Mouse (Mus musculus) 3T3-L1 (cell line): ENCODE measurements around the gene Csad.
"Not testable (repeated sequence)": the region's sequence is repeated elsewhere in the genome, so short reads cannot be mapped to it uniquely, and the experiment has no call there.

Source experiments
- DNase-seq: peaks from one replicate; pipeline ENCODE4 v3.0.0-alpha.2; 2015; ENCODE audit warnings: low read depth, low spot score

Csad gene

DNA sequence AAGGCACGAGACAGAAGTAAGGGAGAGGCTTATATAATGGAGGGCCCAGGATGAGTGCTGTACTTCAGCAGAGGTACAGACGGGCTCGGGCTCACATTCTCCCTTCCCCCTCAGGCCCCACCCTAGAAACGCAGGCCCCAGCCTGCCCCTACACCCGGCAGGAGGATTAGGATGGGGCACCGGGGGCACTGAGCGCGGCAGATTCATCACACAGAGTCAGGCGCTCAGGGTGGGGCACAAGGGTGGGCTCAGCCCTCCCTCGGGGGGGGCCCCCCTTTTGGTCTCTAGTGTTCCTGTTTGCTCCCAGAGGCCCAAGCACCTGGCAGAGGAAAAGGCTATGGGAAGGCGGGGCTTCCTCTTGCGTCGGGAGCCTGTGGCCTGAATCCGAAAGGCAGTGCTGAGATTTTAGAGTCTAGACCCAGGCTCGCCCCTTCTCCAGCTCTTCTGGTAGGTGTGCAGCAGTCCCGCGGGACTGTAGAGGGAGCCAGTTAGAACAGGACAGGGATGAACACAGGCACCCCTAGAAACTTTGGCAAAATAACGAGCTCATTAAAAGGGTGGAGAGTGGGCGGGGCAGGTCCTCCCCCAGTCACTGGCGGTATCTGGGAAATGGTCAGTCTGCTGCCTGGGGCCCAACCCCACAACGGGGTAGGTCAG lies 31.0 kb upstream of the Csad start:
- DNase-seq, result no peak

DNA sequence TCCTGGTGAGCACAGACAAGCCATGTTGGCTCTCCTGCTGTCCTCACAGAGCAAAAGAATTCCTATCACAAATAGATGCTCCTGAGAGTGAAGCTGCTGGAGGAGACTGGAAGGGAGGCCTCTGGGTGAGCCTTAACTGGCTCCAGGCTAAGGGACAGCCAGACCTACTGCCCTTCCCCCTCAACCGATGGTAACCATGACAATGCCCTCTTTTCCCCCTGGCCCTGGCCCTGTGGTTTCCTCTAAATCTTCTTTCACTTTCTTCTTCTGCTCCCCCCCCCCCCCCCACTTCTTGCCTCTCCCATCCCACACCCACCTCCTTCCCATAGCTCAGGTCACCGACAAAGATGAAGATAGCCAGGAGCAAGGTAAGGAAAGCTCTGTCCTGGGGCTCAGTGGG lies 29.4 kb upstream of the Csad start:
- peak; percentile 47 for DNase-seq

DNA sequence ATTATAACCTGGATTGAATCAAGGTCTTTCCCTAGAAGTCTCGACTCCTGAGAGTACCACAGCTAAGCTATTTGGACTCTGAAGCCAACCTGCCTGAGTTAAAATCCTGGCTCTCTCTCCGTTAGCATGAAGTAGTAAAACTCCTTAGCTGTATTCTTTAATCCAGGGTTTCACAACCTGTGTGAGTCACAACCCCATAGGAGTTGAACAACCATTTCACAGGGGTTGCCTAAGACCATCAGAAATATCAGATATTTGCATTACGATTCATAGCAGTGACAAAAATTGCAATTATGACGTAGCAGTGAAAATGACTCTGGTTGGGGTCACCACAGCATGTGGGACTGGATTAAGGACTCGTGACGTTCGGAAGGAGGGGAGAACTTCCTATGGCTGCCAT lies 28.2 kb upstream of the Csad start:
- peak; percentile 88 for DNase-seq

- no peak for DNase-seq
These were observed 27.2 kb upstream of the Csad start, which contains the start of gene Itgb7 for GRCm38 (mm10) chr15:102231748-102232147. Itgb7 (minus strand) TSS chr15:102231944.

DNA sequence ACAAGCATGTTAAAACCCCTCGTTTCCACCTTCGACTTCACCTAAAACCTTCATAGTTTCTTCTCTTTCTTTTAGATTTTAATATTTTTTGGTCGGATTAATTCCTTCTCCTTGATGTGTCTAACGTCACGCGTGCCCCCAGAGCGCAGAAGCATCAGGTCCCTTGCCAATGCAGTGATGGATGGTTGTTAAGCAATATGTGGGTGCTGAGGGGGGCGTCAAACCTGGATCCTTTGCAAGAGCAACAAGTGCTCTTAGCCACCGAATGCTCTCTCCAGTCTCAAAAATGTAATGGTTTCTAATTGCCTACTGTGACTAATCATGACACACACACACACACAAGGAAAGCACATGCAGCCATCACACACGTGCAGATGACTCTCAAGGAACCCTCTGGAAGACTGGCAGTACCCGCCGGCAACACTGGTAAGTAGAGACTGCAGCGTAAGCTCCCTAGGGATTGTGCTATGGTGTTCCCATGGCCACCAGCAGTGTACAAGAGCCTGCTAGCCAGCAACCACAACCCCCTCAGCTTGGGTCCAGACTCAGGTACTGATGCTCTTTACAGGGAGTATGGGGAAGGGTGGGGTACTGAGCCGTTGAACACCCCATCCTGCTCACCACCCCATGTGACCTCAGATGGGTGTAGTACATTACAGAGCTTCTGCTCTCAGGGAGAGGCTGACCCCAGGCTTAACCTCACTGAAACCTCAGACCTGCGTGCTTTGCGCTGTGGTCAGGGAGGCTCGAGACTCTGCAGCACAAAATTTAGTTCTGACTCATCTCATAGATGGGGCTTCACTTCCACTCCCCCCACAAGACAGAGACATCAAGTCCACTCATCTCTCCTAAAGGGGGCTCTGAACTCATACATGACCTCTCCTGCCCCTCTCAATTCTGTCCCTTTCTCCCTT lies 26.1 kb upstream of the Csad start:
- peak; percentile 90 for DNase-seq

DNA sequence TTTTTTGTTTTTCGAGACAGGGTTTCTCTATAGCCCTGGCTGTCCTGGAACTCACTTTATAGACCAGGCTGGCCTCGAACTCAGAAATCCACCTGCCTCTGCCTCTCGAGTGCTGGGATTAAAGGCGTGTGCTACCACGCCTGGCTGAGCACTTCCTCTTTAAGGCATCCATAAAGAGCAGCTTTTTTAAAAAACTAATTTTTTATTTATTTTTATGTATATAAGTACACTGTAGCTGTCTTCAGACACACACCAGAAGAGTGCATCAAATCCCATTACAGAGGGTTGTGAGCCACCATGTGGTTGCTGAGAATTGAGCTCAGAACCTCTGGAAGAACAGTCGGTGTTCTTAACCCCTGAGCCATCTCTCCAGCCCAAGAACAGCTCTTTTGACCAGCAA lies 21.1 kb upstream of the Csad start:
- DNase-seq, result not testable (repeated sequence)

DNA sequence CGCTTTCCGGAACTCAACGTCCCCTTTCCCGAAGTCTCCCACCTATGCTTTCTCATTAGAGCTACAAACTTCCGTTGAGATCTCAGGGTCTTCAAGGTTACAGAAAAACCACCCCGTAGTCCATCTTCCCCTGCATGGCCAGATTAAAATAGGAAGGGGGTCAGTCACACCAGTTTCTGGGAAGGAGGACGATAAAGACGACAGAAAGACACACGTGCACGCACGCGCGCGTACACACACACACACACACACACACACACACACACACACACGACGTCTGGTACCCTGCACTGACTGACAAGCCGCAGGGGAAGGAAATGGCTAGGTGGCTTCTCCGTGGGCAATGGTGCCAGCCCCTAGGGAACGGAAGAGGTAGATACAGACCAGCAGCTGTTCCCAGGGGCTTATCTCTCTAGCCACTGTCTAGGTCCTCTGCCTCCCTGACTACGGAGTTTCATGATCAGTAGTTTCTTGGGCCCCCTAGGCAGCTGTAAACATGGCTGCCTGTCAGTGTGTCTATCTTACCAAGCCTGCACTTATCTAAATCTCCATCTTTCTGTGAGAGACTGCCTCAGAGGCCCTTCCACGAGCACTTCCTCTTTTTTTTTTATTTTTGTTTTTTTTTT lies 20.6 kb upstream of the Csad start:
- no peak for DNase-seq

DNA sequence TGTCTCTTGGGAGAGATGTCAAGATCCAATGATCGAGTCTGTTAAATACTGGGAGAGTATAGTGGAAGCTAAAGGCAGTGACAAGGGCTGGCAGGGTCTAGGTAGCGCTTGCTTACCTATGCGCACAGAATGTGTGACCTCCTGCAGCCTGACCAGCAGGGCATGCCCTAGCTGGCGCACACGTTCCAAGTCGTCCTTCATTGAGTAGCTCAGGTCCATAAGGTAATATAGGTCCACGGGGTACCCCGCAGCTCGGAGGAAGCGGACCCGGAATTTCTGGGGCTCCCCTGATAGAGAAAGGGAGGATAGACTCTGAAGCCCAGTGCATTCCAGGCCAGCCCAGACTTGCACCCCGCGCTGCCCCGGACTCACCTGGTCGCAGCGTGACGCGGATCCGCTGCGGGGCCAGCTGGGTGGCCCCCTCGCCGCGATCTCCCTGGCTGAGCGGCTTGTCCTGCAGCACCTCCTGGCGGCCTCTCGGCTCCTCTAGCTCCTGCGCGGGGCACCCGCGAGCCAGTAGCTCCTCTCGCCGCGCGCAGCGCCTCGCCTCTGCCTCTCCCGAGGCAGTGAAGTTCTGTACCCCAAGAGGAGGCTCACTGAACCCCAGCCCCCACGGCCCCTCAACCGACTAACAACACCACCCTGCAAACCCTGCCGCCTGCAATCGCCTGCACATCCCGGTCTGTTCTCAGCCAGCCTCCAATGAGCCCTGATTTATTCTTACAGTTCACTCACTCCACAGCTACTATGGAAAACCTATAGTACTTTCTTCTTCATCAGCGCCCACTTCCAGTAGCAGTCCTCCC lies 19.9 kb upstream of the Csad start:
- peak; percentile 71 for DNase-seq

GRCm38 (mm10) chr15:102222386-102222785 lies 17.9 kb upstream of the Csad start:
- no peak for DNase-seq

DNA sequence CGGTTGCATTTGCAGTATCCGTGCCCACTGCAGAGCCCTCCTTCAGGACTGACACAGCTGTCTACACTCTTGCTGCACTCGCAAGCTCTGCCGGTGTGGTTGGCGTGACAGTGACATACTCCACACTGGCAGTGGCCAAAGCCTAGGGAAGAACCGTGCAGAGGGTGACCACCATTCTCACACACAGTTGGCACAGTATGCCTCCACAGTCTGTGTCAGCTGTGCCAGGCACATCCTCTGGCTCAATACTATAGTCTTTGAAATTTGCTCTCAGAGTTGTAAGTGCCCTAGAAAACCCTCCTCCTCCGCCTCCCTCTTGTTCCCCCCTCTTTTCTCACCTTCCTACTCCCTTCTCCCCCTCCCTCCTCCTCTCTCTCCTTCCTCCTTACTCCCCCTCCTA lies 12.8 kb upstream of the Csad start:
- DNase-seq, result no peak

DNA sequence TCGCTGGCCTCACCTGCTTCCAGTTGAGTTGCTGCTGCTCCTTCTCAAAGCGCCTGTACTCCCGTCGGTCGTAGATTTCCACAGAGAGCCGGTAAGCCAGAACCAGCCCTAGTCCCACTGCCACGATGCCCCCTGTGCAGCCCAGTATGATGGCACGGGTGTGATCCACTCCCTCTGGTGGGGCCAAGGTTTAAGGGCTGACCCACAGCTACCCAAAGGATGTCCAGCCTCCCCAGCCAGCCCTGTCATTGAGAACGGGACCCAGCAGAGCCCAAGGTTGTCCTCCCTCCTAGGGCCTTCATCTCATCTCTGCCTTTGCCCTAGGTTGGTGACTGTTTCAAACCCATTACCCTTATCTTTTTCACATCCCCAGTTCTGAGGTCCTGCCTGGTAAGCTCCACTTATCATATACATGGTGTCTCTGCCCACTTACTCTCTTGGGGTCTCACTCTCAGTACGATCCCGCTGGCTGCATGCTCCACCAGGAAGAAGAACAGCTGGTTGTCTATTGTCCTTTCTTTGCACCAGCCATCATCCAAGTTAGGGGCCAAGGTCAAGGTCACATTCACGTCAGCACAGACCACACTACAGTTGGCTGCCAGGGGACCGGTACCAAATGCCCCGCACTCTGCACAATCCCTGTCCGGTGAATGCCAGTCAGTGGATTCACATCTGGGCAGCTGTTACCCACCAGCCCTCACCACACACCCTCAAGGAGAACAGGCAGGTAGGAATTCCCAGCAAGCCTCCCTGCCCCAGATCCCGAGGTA lies 12.1 kb upstream of the Csad start:
- DNase-seq, result no peak

- DNase-seq, result no peak
These were observed 11.1 kb upstream of the Csad start for GRCm38 (mm10) chr15:102215624-102216023.

DNA sequence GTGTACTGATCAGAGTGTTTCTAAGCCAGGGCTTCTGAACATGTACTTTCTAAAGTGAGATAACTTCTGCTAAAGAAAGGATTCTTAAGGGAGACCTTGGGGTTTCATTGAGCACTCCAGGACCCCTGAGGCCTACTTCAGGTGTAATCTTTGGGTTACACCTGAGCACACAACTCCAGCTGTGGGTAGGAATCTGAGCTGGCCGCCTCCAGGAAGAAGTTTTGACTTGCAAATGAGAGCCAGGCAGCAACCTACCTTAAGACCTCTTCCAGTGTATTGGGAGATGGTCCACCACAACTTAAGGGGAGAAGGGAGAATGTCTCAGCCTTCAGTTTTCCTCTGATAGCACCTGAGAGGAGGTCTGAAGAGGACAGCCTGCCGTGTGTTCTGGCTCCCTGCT lies 9.6 kb upstream of the Csad start:
- DNase-seq, result no peak

DNA sequence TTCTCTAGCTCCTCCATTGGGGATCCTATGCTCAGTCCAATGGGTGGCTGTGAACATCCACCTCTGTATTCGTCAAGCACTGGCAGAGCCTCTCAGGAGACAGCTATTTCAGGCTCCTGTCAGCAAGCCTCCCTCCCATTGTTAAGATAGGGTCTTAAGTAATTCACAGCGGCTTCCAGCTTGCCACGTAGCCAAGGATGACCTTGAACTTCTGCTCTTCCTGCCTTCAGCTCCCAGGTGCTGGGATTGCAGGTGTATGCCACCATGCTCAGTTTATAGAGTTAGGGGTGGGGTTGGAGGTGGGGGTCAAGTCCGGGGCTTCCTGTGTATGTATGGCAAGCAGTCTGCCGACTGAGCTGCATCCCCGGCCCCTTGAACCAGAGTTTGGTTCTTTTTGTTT lies 7.4 kb upstream of the Csad start:
- no peak for DNase-seq

- no peak for DNase-seq
These were observed 6.3 kb upstream of the Csad start for GRCm38 (mm10) chr15:102210816-102211215.

DNA sequence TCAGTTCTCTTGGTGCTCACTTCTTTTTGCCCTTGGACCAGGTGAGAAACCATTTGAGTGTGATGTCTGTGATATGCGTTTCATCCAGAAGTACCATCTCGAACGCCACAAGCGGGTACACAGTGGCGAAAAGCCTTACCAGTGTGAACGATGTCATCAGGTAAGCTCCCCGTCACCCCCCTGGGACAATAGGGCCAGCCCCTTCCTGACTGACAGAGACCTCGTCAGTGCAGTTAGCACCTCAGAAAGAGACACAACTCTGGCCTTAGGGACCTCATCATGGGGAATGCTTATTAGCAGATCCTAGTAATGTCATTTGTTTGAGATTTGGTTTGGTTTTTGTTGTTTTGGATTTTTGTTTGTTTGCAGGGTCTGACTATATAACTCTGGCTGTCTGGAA lies 4.6 kb upstream of the Csad start:
- DNase-seq, result no peak

DNA sequence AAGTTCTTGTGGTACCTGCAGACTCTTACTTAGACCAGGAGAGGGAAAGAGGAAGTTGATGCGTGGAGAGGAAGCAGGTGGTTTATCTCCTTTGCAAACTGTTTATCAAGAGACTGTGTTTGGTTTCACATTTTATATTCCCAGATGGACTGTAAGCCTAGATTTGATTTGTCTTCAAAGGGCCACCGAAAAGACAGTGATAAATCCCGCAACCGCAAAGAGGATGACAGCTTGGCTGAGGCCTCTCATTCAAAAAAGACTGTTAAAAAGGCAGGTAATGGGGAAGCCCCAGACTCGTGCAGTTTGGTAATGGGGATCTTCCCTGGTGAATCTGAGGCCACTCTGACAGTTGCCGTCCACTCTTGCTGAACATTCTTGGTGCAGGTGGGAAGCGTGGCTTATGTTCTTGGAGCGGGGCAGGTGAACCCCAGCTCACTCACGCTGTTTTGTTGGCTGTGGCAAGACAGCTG lies 3.6 kb upstream of the Csad start:
- DNase-seq, result no peak

- no peak for DNase-seq
These were observed 2.8 kb upstream of the Csad start for GRCm38 (mm10) chr15:102207351-102207750.

GRCm38 (mm10) chr15:102205779-102206178 lies 1.3 kb upstream of the Csad start:
- DNase-seq, result no peak

- DNase-seq, result peak; percentile 85
These were observed 616 bp downstream of the Csad start for GRCm38 (mm10) chr15:102203835-102204381.
